Mouse (Mus musculus) liver, embryonic 14.5 days (tissue): Measurements from ENCODE around the gene Cd163l1. TPM values are rescaled to one million over a fixed set of nuclear protein-coding genes. Genes with fewer than 3 reads are reported as not detected.

Source experiments
- ATAC-seq: fragments of 200-750 bp; cut with Nextera tagmentation; 2 replicates; pipeline ENCODE4 v1.8.0; 2017; ENCODE audit warnings: moderate number of reproducible peaks, mild to moderate bottlenecking, moderate library complexity; ENCODE audit not compliant: insufficient read depth
- DNase-seq, 3 experiments: peaks; one replicate each; pipeline ENCODE4 v3.0.0-alpha.2; 2012 to 2013; ENCODE audit warnings: low read depth in 3 of 3, low spot score in 3 of 3
- H3K27ac ChIP-seq: fragments of 300-500 bp; sonication (generic); 2 replicates; pipeline ENCODE4 v1.5.1; 2014; ENCODE audit warnings: moderate library complexity, mild to moderate bottlenecking, control low read depth, inconsistent platforms
- H3K27me3 ChIP-seq: fragments of 300-500 bp; sonication (generic); 2 replicates; pipeline ENCODE4 v1.6.1; 2014; ENCODE audit warnings: mild to moderate bottlenecking, low read length, moderate library complexity; ENCODE audit not compliant: control insufficient read depth, insufficient read depth
- H3K36me3 ChIP-seq: fragments of 300-500 bp; sonication (generic); replicated peaks from 2 replicates; pipeline ENCODE4 v1.6.1; 2014; ENCODE audit warnings: low read depth; ENCODE audit not compliant: control insufficient read depth, insufficient read depth
- H3K4me1 ChIP-seq, 2 experiments: fragments of 200-500 bp in 1 of 2; fragments of 300-500 bp in 1 of 2; sonication (generic) in 1 of 2; replicated peaks; 2 replicates each; pipeline ENCODE4 v1.6.1; 2012 to 2014; ENCODE audit warnings: antibody characterized with exemption in 1 of 2, inconsistent platforms in 1 of 2, low read length in 1 of 2; ENCODE audit not compliant: control insufficient read depth in 2 of 2, insufficient read depth in 2 of 2
- H3K4me2 ChIP-seq: fragments of 300-500 bp; sonication (generic); 2 replicates; pipeline ENCODE4 v1.6.1; 2014; ENCODE audit warnings: low read depth, mild to moderate bottlenecking, control low read depth, moderate library complexity
- H3K4me3 ChIP-seq, 2 experiments: fragments of 200-500 bp in 1 of 2; fragments of 300-500 bp in 1 of 2; sonication (generic) in 1 of 2; 2 replicates each; pipeline ENCODE4 v1.5.1; 2012 to 2014; ENCODE audit warnings: low read depth in 2 of 2, low read length in 2 of 2, mild to moderate bottlenecking in 2 of 2, control low read depth in 1 of 2, inconsistent platforms in 1 of 2, moderate library complexity in 1 of 2; ENCODE audit not compliant: insufficient read depth in 1 of 2
- H3K9ac ChIP-seq: fragments of 300-500 bp; sonication (generic); replicated peaks from 2 replicates; pipeline ENCODE4 v1.6.1; 2014; ENCODE audit warnings: mild to moderate bottlenecking, control low read depth, moderate library complexity
- H3K9me3 ChIP-seq: fragments of 300-500 bp; sonication (generic); 2 replicates; pipeline ENCODE4 v1.6.1; 2016; ENCODE audit warnings: low read length, mixed read lengths; ENCODE audit not compliant: control insufficient read depth
- CTCF ChIP-seq: IDR thresholded peaks from 2 replicates; pipeline ENCODE4 v1.5.1; 2016; ENCODE audit warnings: antibody characterized with exemption, low read depth, control low read depth
- EP300 ChIP-seq: IDR thresholded peaks from 2 replicates; pipeline ENCODE4 v1.6.1; 2016; ENCODE audit warnings: antibody characterized with exemption, low read depth
- WGBS: fragments of 180-500 bp; shearing (Covaris S2); extraction: QIAGEN DNeasy Blood & Tissue Kit; methylation state at CpG from one replicate; pipeline ENCODE4 v1.1.7; 2014; ENCODE audit not compliant: insufficient replicate concordance; 5-methylcytosine and 5-hydroxymethylcytosine counted together
- polyA plus RNA-seq, 2 experiments: library from polyadenylated mRNA; depleted of rRNA in 1 of 2; stranded (reverse) in 1 of 2; unstranded in 1 of 2; fragments of >200 nt; fragmentation: Nextera tagmentation in 1 of 2; extraction: Ambion mirVana in 1 of 2; gene quantifications; 2 replicates each; pipeline versions ENCODE4 v1.2.1 to v1.2.3; 2012 to 2014

Gene Cd163l1
- polyA plus RNA-seq, 2 experiments, result 0.07 TPM; not detected in 1

- TF ChIP-seq EP300, result no peak
- TF ChIP-seq CTCF, result no peak
- WGBS, result 74% methylated on average over 13 of the region's 13 CpGs
- ATAC-seq, result no peak
- H3K27me3 ChIP-seq, result no peaks in the 10 kb centered on the region
- H3K4me2 ChIP-seq, result no peak overlapping the region
- H3K4me3 ChIP-seq, result no peak overlapping the region
- H3K4me1 ChIP-seq, result no peaks in the 10 kb centered on the region
- no peak overlapping the region for H3K27ac ChIP-seq
- H3K9me3 ChIP-seq, result no peaks in the 10 kb centered on the region
- DNase-seq, result no peak
- H3K36me3 ChIP-seq, result no peaks in the 10 kb centered on the region
- H3K9ac ChIP-seq, result no peak overlapping the region
Measured at GRCm38 (mm10) chr7:140228476-140228875, 10.4 kb downstream of the Cd163l1 start.

DNA sequence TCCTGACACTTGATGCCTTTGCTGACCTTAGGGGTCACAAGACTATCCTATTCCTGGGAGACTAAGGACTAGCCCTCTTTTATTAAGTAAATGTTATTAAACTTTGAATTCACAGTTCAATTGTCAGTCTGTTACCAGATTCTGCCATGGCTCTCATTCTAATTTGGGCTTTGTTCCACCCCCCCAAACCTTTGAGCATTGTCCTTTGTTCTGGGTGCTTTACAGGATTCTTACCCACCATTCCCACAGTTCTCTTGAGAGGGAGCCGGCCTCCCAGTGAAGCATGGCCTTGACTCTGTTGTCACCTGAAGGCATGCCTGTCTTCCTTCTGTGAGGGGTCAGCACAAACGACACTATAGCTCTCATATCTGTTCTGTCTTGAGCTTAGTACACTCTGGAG is 13.0 kb downstream of the Cd163l1 start:
- no peak overlapping the region for H3K9ac ChIP-seq
- H3K4me2 ChIP-seq, result no peak overlapping the region
- H3K27me3 ChIP-seq, result no peaks in the 10 kb centered on the region
- TF ChIP-seq EP300, result no peak
- TF ChIP-seq CTCF, result no peak
- H3K9me3 ChIP-seq, result no peaks in the 10 kb centered on the region
- no peak overlapping the region for H3K27ac ChIP-seq
- H3K4me3 ChIP-seq, result no peak overlapping the region
- ATAC-seq, result no peak
- 43% methylated on average over 2 of the region's 2 CpGs for WGBS
- no peak for DNase-seq
- H3K4me1 ChIP-seq, result no peaks in the 10 kb centered on the region
- H3K36me3 ChIP-seq, result no peaks in the 10 kb centered on the region

DNA sequence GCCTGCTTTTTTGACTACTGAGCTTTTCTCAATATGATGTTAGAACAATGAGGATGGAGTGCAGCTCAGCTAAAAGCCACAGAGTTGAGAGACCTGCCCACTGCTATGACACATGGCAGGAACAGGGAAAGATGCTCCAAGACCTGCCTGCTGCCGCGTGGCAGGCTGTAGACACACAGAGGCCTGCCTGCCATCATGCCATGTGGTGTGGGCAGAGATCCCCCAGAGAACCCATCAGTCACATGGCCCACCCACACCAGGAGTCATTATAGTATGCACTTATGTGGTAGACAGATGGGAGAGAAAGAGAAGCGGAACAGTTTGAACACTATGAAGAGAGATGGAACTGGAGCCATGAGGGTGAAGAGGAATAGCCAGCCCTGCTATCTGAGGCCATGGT is 15.6 kb downstream of the Cd163l1 start:
- Histone ChIP-seq H3K9ac (no peak overlapping the region), H3K27me3 (no peaks in the 10 kb centered on the region), H3K4me3 (no peak overlapping the region), H3K27ac (no peak overlapping the region), H3K9me3 (no peaks in the 10 kb centered on the region), H3K4me2 (no peak overlapping the region), H3K36me3 (no peaks in the 10 kb centered on the region), H3K4me1 (no peaks in the 10 kb centered on the region)
- 72% methylated on average over 3 of the region's 3 CpGs for WGBS
- DNase-seq, result no peak
- TF ChIP-seq CTCF, result no peak
- TF ChIP-seq EP300, result no peak
- no peak for ATAC-seq

GRCm38 (mm10) chr7:140247216-140247615 is 29.1 kb downstream of the Cd163l1 start, which contains the start of gene 5830411N06Rik:
Gene 5830411N06Rik (plus strand): TSS chr7:140247284.
- H3K4me1 ChIP-seq, result no peaks in the 10 kb centered on the region
- H3K9me3 ChIP-seq, result no peaks in the 10 kb centered on the region
- TF ChIP-seq CTCF, result no peak
- TF ChIP-seq EP300, result no peak
- 59% methylated on average over 4 of the region's 4 CpGs for WGBS
- DNase-seq (no peak), ATAC-seq (no peak)
- H3K36me3 ChIP-seq, result no peaks in the 10 kb centered on the region
- H3K9ac ChIP-seq, result no peak within 1 kb of the TSS
- no peaks in the 10 kb centered on the region for H3K27me3 ChIP-seq
- H3K4me3 ChIP-seq, result no peak within 1 kb of the TSS
- no peak within 1 kb of the TSS for H3K27ac ChIP-seq
- no peak within 1 kb of the TSS for H3K4me2 ChIP-seq

- no peaks in the 10 kb centered on the region for H3K36me3 ChIP-seq
- H3K9ac ChIP-seq, result no peak overlapping the region
- TF ChIP-seq EP300 (no peak), CTCF (no peak)
- WGBS, result 53% methylated on average over 7 of the region's 7 CpGs
- no peak overlapping the region for H3K4me2 ChIP-seq
- H3K4me3 ChIP-seq, result no peak overlapping the region
- H3K9me3 ChIP-seq, result no peaks in the 10 kb centered on the region
- ATAC-seq, result no peak
- no peaks in the 10 kb centered on the region for H3K27me3 ChIP-seq
- H3K4me1 ChIP-seq, result no peaks in the 10 kb centered on the region
- no peak for DNase-seq
- no peak overlapping the region for H3K27ac ChIP-seq
Measured at GRCm38 (mm10) chr7:140253780-140254299, 35.8 kb downstream of the Cd163l1 start.

Other genes starting within 250 kb of the Cd163l1 start
- gene 6430531B16Rik, start 239.5 kb upstream of the Cd163l1 start, polyA plus RNA-seq (2012; rRNA removed), result 0.04 TPM in 1 of 2 replicates, not detected in the other
- gene 6430531B16Rik, start 239.5 kb upstream of the Cd163l1 start, polyA plus RNA-seq (2014; fragmentation: Nextera tagmentation; extraction: Ambion mirVana), result not detected in 2 replicates
- 0.83 and 0.98 TPM in 2 replicates for gene Adam8, start 225.7 kb upstream of the Cd163l1 start, polyA plus RNA-seq (2012; rRNA removed)
- gene Adam8, start 225.7 kb upstream of the Cd163l1 start, polyA plus RNA-seq (2014; fragmentation: Nextera tagmentation; extraction: Ambion mirVana), result 0.34 and 0.46 TPM in 2 replicates
- gene Zfp511, start 181.9 kb upstream of the Cd163l1 start, polyA plus RNA-seq (2012; rRNA removed), result 19.8 and 25.6 TPM in 2 replicates
- gene Zfp511, start 181.9 kb upstream of the Cd163l1 start, polyA plus RNA-seq (2014; fragmentation: Nextera tagmentation; extraction: Ambion mirVana), result 16.9 and 20.0 TPM in 2 replicates
- gene Tubgcp2, start 181.6 kb upstream of the Cd163l1 start, polyA plus RNA-seq (2012; rRNA removed), result 17.4 and 19.3 TPM in 2 replicates
- gene Tubgcp2, start 181.6 kb upstream of the Cd163l1 start, polyA plus RNA-seq (2014; fragmentation: Nextera tagmentation; extraction: Ambion mirVana), result 21.6 and 25.3 TPM in 2 replicates
- not detected in 2 replicates for gene Msx3, start 169.2 kb upstream of the Cd163l1 start, polyA plus RNA-seq (2012; rRNA removed)
- not detected in 2 replicates for gene Msx3, start 169.2 kb upstream of the Cd163l1 start, polyA plus RNA-seq (2014; fragmentation: Nextera tagmentation; extraction: Ambion mirVana)
- gene Caly, start 135.7 kb upstream of the Cd163l1 start, polyA plus RNA-seq (2012; rRNA removed), result 0.19 TPM in 1 of 2 replicates, not detected in the other
- gene Caly, start 135.7 kb upstream of the Cd163l1 start, polyA plus RNA-seq (2014; fragmentation: Nextera tagmentation; extraction: Ambion mirVana), result not detected in 2 replicates
- gene Prap1, start 124.9 kb upstream of the Cd163l1 start, polyA plus RNA-seq (2012; rRNA removed), result 0.87 TPM in 1 of 2 replicates, not detected in the other
- not detected in 2 replicates for gene Prap1, start 124.9 kb upstream of the Cd163l1 start, polyA plus RNA-seq (2014; fragmentation: Nextera tagmentation; extraction: Ambion mirVana)
- 6.3 and 6.7 TPM in 2 replicates for gene Fuom, start 115.8 kb upstream of the Cd163l1 start, polyA plus RNA-seq (2012; rRNA removed)
- gene Fuom, start 115.8 kb upstream of the Cd163l1 start, polyA plus RNA-seq (2014; fragmentation: Nextera tagmentation; extraction: Ambion mirVana), result 7.7 and 9.2 TPM in 2 replicates
- gene Paox, start 102.5 kb upstream of the Cd163l1 start, polyA plus RNA-seq (2012; rRNA removed), result 4.2 and 5.4 TPM in 2 replicates
- gene Paox, start 102.5 kb upstream of the Cd163l1 start, polyA plus RNA-seq (2014; fragmentation: Nextera tagmentation; extraction: Ambion mirVana), result 10.4 and 10.5 TPM in 2 replicates
- 36.5 and 45.7 TPM in 2 replicates for gene Echs1, start 101.8 kb upstream of the Cd163l1 start, polyA plus RNA-seq (2012; rRNA removed)
- gene Echs1, start 101.8 kb upstream of the Cd163l1 start, polyA plus RNA-seq (2014; fragmentation: Nextera tagmentation; extraction: Ambion mirVana), result 97.2 and 99.0 TPM in 2 replicates
- gene Mtg1, start 80.7 kb upstream of the Cd163l1 start, polyA plus RNA-seq (2012; rRNA removed), result 10.1 and 14.6 TPM in 2 replicates
- gene Mtg1, start 80.7 kb upstream of the Cd163l1 start, polyA plus RNA-seq (2014; fragmentation: Nextera tagmentation; extraction: Ambion mirVana), result 17.3 and 18.5 TPM in 2 replicates
- 0.01 TPM in 1 of 2 replicates, not detected in the other for gene Sprn, start 63.4 kb upstream of the Cd163l1 start, polyA plus RNA-seq (2012; rRNA removed)
- not detected in 2 replicates for gene Sprn, start 63.4 kb upstream of the Cd163l1 start, polyA plus RNA-seq (2014; fragmentation: Nextera tagmentation; extraction: Ambion mirVana)
- not detected in 2 replicates for gene Olfr522, start 53.5 kb upstream of the Cd163l1 start, polyA plus RNA-seq (2012; rRNA removed)
- not detected in 2 replicates for gene Olfr522, start 53.5 kb upstream of the Cd163l1 start, polyA plus RNA-seq (2014; fragmentation: Nextera tagmentation; extraction: Ambion mirVana)
- gene Olfr523, start 45.0 kb upstream of the Cd163l1 start, polyA plus RNA-seq (2012; rRNA removed), result not detected in 2 replicates
- not detected in 2 replicates for gene Olfr523, start 45.0 kb upstream of the Cd163l1 start, polyA plus RNA-seq (2014; fragmentation: Nextera tagmentation; extraction: Ambion mirVana)
- gene Olfr524, start 12.3 kb upstream of the Cd163l1 start, polyA plus RNA-seq (2012; rRNA removed), result not detected in 2 replicates
- not detected in 2 replicates for gene Olfr524, start 12.3 kb upstream of the Cd163l1 start, polyA plus RNA-seq (2014; fragmentation: Nextera tagmentation; extraction: Ambion mirVana)
- gene 5830411N06Rik, start 29.0 kb downstream of the Cd163l1 start, polyA plus RNA-seq (2012; rRNA removed), result not detected in 2 replicates
- not detected in 2 replicates for gene 5830411N06Rik, start 29.0 kb downstream of the Cd163l1 start, polyA plus RNA-seq (2014; fragmentation: Nextera tagmentation; extraction: Ambion mirVana)
- gene Olfr525, start 102.6 kb downstream of the Cd163l1 start, polyA plus RNA-seq (2012; rRNA removed), result not detected in 2 replicates
- gene Olfr525, start 102.6 kb downstream of the Cd163l1 start, polyA plus RNA-seq (2014; fragmentation: Nextera tagmentation; extraction: Ambion mirVana), result not detected in 2 replicates
- gene Olfr527, start 115.8 kb downstream of the Cd163l1 start, polyA plus RNA-seq (2012; rRNA removed), result not detected in 2 replicates
- not detected in 2 replicates for gene Olfr527, start 115.8 kb downstream of the Cd163l1 start, polyA plus RNA-seq (2014; fragmentation: Nextera tagmentation; extraction: Ambion mirVana)
- gene Olfr60, start 143.4 kb downstream of the Cd163l1 start, polyA plus RNA-seq (2012; rRNA removed), result not detected in 2 replicates
- gene Olfr60, start 143.4 kb downstream of the Cd163l1 start, polyA plus RNA-seq (2014; fragmentation: Nextera tagmentation; extraction: Ambion mirVana), result not detected in 2 replicates
- not detected in 2 replicates for gene Olfr530, start 158.1 kb downstream of the Cd163l1 start, polyA plus RNA-seq (2012; rRNA removed)
- not detected in 2 replicates for gene Olfr530, start 158.1 kb downstream of the Cd163l1 start, polyA plus RNA-seq (2014; fragmentation: Nextera tagmentation; extraction: Ambion mirVana)
- gene Olfr531, start 184.7 kb downstream of the Cd163l1 start, polyA plus RNA-seq (2012; rRNA removed), result not detected in 2 replicates
- gene Olfr531, start 184.7 kb downstream of the Cd163l1 start, polyA plus RNA-seq (2014; fragmentation: Nextera tagmentation; extraction: Ambion mirVana), result not detected in 2 replicates
- not detected in 2 replicates for gene Olfr532, start 203.4 kb downstream of the Cd163l1 start, polyA plus RNA-seq (2012; rRNA removed)
- not detected in 2 replicates for gene Olfr532, start 203.4 kb downstream of the Cd163l1 start, polyA plus RNA-seq (2014; fragmentation: Nextera tagmentation; extraction: Ambion mirVana)
- gene Olfr533, start 245.1 kb downstream of the Cd163l1 start, polyA plus RNA-seq (2012; rRNA removed), result not detected in 2 replicates
- gene Olfr533, start 245.1 kb downstream of the Cd163l1 start, polyA plus RNA-seq (2014; fragmentation: Nextera tagmentation; extraction: Ambion mirVana), result not detected in 2 replicates